Mouse (Mus musculus) forebrain, embryonic 12.5 days (tissue): Measurements from ENCODE around the gene Ypel3. TPM values are rescaled to one million over a fixed set of nuclear protein-coding genes. Genes with fewer than 3 reads are reported as not detected.
A peak's percentile ranks its signal among the peaks of the same experiment; 100 is the strongest.

Source experiments
- ATAC-seq: fragments of 200-750 bp; cut with Nextera tagmentation; 2 replicates; pipeline ENCODE4 v1.8.0; 2017; ENCODE audit warnings: moderate TSS enrichment; ENCODE audit not compliant: low FRiP score
- H3K27ac ChIP-seq: fragments of 300-500 bp; sonication (generic); 2 replicates; pipeline ENCODE4 v1.5.1; 2016; ENCODE audit warnings: mild to moderate bottlenecking
- H3K27me3 ChIP-seq: fragments of 300-500 bp; sonication (generic); 2 replicates; pipeline ENCODE4 v1.6.1; 2016; ENCODE audit warnings: mild to moderate bottlenecking
- H3K36me3 ChIP-seq: fragments of 300-500 bp; sonication (generic); replicated peaks from 2 replicates; pipeline ENCODE4 v1.6.1; 2016; ENCODE audit warnings: mild to moderate bottlenecking
- H3K4me1 ChIP-seq: fragments of 300-500 bp; sonication (generic); 2 replicates; pipeline ENCODE4 v1.6.1; 2016
- H3K4me2 ChIP-seq: fragments of 300-500 bp; sonication (generic); 2 replicates; pipeline ENCODE4 v1.6.1; 2016; ENCODE audit warnings: mild to moderate bottlenecking, moderate library complexity
- H3K4me3 ChIP-seq: fragments of 300-500 bp; sonication (generic); replicated peaks from 2 replicates; pipeline ENCODE4 v1.5.1; 2016; ENCODE audit warnings: mild to moderate bottlenecking
- H3K9ac ChIP-seq: fragments of 300-500 bp; sonication (generic); 2 replicates; pipeline ENCODE4 v1.6.1; 2016; ENCODE audit warnings: mild to moderate bottlenecking
- H3K9me3 ChIP-seq: fragments of 300-500 bp; sonication (generic); 2 replicates; pipeline ENCODE4 v1.6.1; 2016
- WGBS: fragments of 180-500 bp; shearing (Covaris S2); methylation state at CpG from one replicate; pipeline ENCODE4 v1.1.7; 2016; 5-methylcytosine and 5-hydroxymethylcytosine counted together
- polyA plus RNA-seq: library from polyadenylated mRNA; unstranded; fragments of >200 nt; fragmentation: Nextera tagmentation; extraction: Ambion mirVana; gene quantifications from 2 replicates; pipeline ENCODE4 v1.2.1, GENCODE M21; 2016

Ypel3 gene
- polyA plus RNA-seq, 1 experiment from 2014 or later, result 92.7 TPM

DNA sequence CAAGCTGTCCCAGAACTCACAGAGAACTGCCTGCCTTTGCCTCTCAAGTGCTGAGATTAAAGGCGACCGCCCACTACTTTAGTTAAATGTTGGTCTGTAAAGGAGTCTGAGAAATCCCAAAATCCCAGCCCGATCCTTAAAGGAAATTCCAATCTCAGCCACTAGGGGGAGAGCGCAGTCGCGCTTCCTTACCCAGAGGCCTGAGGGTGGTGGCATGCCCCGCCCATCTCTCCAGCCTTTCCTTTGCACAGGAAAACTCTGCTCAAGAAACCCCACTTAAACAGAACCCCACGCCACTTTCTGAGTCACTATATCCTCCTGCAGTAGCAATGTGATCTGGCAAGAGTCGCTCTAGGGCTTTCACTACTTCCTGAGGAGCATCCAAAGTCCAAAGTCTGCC lies 21.9 kb upstream of the Ypel3 start:
- H3K4me1 ChIP-seq, result peaks cover 7% of the 10 kb centered on the region
- no peaks in the 10 kb centered on the region for H3K36me3 ChIP-seq
- no peaks in the 10 kb centered on the region for H3K27me3 ChIP-seq
- ATAC-seq, result peak; percentile 45
- H3K9ac ChIP-seq, result peak overlapping the region; percentile 13; the same call in 1 of the 2 replicates
- no peak overlapping the region for H3K4me3 ChIP-seq
- H3K27ac ChIP-seq, result no peak overlapping the region
- H3K9me3 ChIP-seq, result no peaks in the 10 kb centered on the region
- WGBS, result 0% methylated on average over 9 of the region's 9 CpGs
- H3K4me2 ChIP-seq, result no peak overlapping the region

DNA sequence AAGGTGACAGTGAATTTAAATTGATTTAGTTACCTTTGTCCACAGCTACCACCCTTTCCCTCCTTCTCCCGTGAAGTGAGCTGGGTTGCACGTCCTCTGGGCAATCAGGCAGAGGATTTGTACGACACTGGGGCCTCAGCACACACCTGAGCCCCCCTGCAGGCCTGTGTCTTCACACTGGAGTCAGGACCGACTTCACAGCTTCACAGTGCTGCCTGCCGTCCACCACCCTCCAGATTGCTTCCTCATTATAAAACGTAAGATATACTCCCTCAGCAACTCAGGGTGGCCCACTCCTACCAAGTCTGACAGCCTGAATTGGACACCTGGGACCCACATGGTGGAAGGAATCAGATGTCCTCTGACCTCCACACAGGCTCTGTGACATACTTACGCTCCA lies 18.2 kb upstream of the Ypel3 start:
- peaks cover 13% of the 10 kb centered on the region for H3K36me3 ChIP-seq
- no peaks in the 10 kb centered on the region for H3K9me3 ChIP-seq
- ATAC-seq, result peak; percentile 16; the same call in 1 of the 2 replicates
- peaks cover 32% of the 10 kb centered on the region for H3K4me1 ChIP-seq
- H3K9ac ChIP-seq, result no peak overlapping the region
- 0 out of 2 replicates have a peak overlapping the region, but pooled peaks have one; percentile 57 for H3K27ac ChIP-seq
- no peak overlapping the region for H3K4me3 ChIP-seq
- H3K4me2 ChIP-seq, result peak overlapping the region; percentile 93; the same call in 1 of the 2 replicates
- H3K27me3 ChIP-seq, result no peaks in the 10 kb centered on the region
- WGBS, result 65% methylated on average over 7 of the region's 7 CpGs

GRCm38 (mm10) chr7:126759050-126759671 lies 17.6 kb upstream of the Ypel3 start, which contains the start of gene Mapk3:
Gene Mapk3, plus strand, starts transcription at chr7:126759601.
- ATAC-seq, result peak; percentile 63

GRCm38 (mm10) chr7:126759672-126760390 lies 16.9 kb upstream of the Ypel3 start:
- Histone ChIP-seq H3K4me3 (peak overlapping the region; percentile 77), H3K9ac (peak overlapping the region; percentile 85), H3K36me3 (peaks cover 26% of the 10 kb centered on the region), H3K4me1 (peaks cover 32% of the 10 kb centered on the region), H3K27me3 (no peaks in the 10 kb centered on the region), H3K4me2 (peak overlapping the region; percentile 93), H3K27ac (peak overlapping the region; percentile 88), H3K9me3 (no peaks in the 10 kb centered on the region)
- peak; percentile 52 for ATAC-seq
- under 1% methylated on average over 22 of the region's 24 CpGs for WGBS

More at GRCm38 (mm10) chr7:126759050-126759671, 17.6 kb upstream of the Ypel3 start, which contains the start of gene Mapk3:
- H3K4me1 ChIP-seq, result peaks cover 32% of the 10 kb centered on the region
- peak within 1 kb of the TSS; percentile 85 for H3K9ac ChIP-seq
- H3K36me3 ChIP-seq, result peaks cover 20% of the 10 kb centered on the region
- H3K4me3 ChIP-seq, result peak within 1 kb of the TSS; percentile 77
- peak within 1 kb of the TSS; percentile 88 for H3K27ac ChIP-seq
- H3K9me3 ChIP-seq, result no peaks in the 10 kb centered on the region
- H3K4me2 ChIP-seq, result peak within 1 kb of the TSS; percentile 93
- H3K27me3 ChIP-seq, result no peaks in the 10 kb centered on the region
- 4% methylated on average over 30 of the region's 38 CpGs for WGBS

DNA sequence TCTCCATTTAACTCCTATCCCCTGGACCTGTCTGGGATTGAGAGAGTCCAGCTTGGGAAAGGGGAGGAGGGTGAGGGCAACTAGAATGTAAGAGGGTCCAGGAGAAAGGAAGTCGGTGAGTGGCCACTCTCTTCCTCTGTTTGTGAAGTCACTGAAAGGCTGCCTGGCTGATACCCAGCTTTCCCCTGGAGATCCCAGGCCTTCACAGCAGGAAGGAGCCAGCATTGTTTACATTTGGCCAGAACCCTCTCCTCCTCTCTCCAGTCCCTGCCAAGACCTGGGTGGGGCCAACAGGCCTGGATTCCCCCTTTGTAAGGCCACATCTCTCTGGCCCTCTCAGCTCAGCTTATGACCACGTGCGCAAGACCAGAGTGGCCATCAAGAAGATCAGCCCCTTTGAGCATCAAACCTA lies 16.4 kb upstream of the Ypel3 start:
- 22% methylated on average over 3 of the region's 3 CpGs for whole genome bisulfite sequencing

GRCm38 (mm10) chr7:126760956-126761355 lies 15.8 kb upstream of the Ypel3 start:
- 81% methylated on average over 4 of the region's 4 CpGs for WGBS
- H3K4me2 ChIP-seq, result peak overlapping the region; percentile 93
- H3K9me3 ChIP-seq, result no peaks in the 10 kb centered on the region
- H3K9ac ChIP-seq, result no peak overlapping the region
- no peak overlapping the region for H3K4me3 ChIP-seq
- no peaks in the 10 kb centered on the region for H3K27me3 ChIP-seq
- peaks cover 38% of the 10 kb centered on the region for H3K36me3 ChIP-seq
- ATAC-seq, result no peak
- H3K27ac ChIP-seq, result peak overlapping the region; percentile 88; the same call in 1 of the 2 replicates
- H3K4me1 ChIP-seq, result peaks cover 27% of the 10 kb centered on the region

More for the DNA sequence above, 16.4 kb upstream of the Ypel3 start:
- Histone ChIP-seq H3K27ac (peak overlapping the region; percentile 88), H3K4me2 (peak overlapping the region; percentile 93), H3K27me3 (no peaks in the 10 kb centered on the region), H3K9me3 (no peaks in the 10 kb centered on the region), H3K4me1 (peaks cover 27% of the 10 kb centered on the region), H3K9ac (peak overlapping the region; percentile 85), H3K4me3 (peak overlapping the region; percentile 77), H3K36me3 (peaks cover 32% of the 10 kb centered on the region)
- peak; percentile 13 for ATAC-seq

- no peaks in the 10 kb centered on the region for H3K9me3 ChIP-seq
- no peak for ATAC-seq
- 87% methylated on average over 6 of the region's 6 CpGs for whole genome bisulfite sequencing
- no peak overlapping the region for H3K4me3 ChIP-seq
- H3K27me3 ChIP-seq, result no peaks in the 10 kb centered on the region
- 0 out of 2 replicates have a peak overlapping the region, but pooled peaks have one; percentile 5 for H3K27ac ChIP-seq
- no peak overlapping the region for H3K9ac ChIP-seq
- peaks cover 27% of the 10 kb centered on the region for H3K4me1 ChIP-seq
- peaks cover 44% of the 10 kb centered on the region for H3K36me3 ChIP-seq
- H3K4me2 ChIP-seq, result peak overlapping the region; percentile 93
Observed at GRCm38 (mm10) chr7:126761529-126762067, 15.2 kb upstream of the Ypel3 start.

GRCm38 (mm10) chr7:126762471-126763008 lies 14.2 kb upstream of the Ypel3 start:
- peaks cover 27% of the 10 kb centered on the region for H3K4me1 ChIP-seq
- ATAC-seq, result no peak
- no peaks in the 10 kb centered on the region for H3K27me3 ChIP-seq
- H3K4me2 ChIP-seq, result no peak overlapping the region
- peak overlapping the region; percentile 69 for H3K27ac ChIP-seq
- H3K4me3 ChIP-seq, result no peak overlapping the region
- no peak overlapping the region for H3K9ac ChIP-seq
- H3K36me3 ChIP-seq, result peaks cover 53% of the 10 kb centered on the region
- WGBS, result 74% methylated on average over 17 of the region's 17 CpGs
- no peaks in the 10 kb centered on the region for H3K9me3 ChIP-seq

DNA sequence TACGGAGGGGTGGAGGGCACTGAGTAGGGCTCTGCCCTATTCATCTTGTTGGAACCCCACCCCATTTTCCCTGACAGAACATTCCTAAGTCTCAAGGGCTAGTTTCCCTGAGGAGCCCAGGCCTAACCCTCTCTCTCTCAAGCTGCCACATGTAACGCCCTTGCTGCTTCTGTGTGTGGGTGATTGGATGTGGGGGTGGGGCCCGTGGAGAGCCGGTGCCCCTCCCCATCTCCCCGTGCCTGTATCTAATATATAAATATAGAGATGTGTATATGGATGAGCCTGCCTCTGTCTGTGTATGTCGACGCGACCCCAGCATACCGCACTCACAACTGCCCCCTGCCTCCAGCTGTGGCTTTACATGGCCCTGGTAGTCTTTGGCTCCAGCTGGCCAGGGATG lies 11.2 kb upstream of the Ypel3 start:
- peaks cover 80% of the 10 kb centered on the region for H3K36me3 ChIP-seq
- ATAC-seq, result no peak
- 87% methylated on average over 9 of the region's 9 CpGs for WGBS
- no peak overlapping the region for H3K9ac ChIP-seq
- no peak overlapping the region for H3K4me3 ChIP-seq
- no peak overlapping the region for H3K4me2 ChIP-seq
- no peaks in the 10 kb centered on the region for H3K9me3 ChIP-seq
- H3K4me1 ChIP-seq, result peaks cover 19% of the 10 kb centered on the region
- H3K27ac ChIP-seq, result no peak overlapping the region
- no peaks in the 10 kb centered on the region for H3K27me3 ChIP-seq

DNA sequence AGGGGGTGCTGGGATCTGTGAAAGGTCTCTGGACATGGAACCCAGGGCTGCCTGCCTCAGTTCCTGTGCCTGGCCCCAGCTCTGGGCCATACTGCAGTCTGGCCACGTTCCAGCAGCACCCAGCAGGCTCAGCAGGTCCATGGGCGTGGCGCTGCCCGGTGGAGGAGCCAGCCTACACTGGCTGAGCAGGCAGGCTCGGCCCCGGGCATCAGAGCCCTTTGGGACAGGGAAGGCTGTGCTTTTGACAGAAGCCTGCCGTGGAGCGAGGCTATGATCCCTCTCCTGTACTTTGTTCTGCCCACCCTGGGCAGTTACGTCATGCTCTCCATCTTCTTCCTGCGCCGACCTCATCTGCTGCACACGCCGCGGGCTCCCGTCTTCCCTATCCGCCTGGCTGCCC lies 10.6 kb upstream of the Ypel3 start, which contains the start of gene Gdpd3:
Gene Gdpd3 (plus strand): TSS at position 134 of the 400 bp plus-strand sequence.
- Histone ChIP-seq H3K4me2 (no peak within 1 kb of the TSS), H3K4me1 (peaks cover 14% of the 10 kb centered on the region), H3K36me3 (peaks cover 87% of the 10 kb centered on the region), H3K9me3 (no peaks in the 10 kb centered on the region), H3K27ac (no peak within 1 kb of the TSS), H3K4me3 (no peak within 1 kb of the TSS), H3K27me3 (no peaks in the 10 kb centered on the region), H3K9ac (no peak within 1 kb of the TSS)
- 90% methylated on average over 16 of the region's 16 CpGs for WGBS
- ATAC-seq, result no peak

GRCm38 (mm10) chr7:126767001-126767400 lies 9.8 kb upstream of the Ypel3 start:
- Histone ChIP-seq H3K9ac (no peak overlapping the region), H3K9me3 (no peaks in the 10 kb centered on the region), H3K4me3 (no peak overlapping the region), H3K27me3 (no peaks in the 10 kb centered on the region), H3K4me1 (peaks cover 7% of the 10 kb centered on the region), H3K27ac (no peak overlapping the region), H3K36me3 (peaks cover 83% of the 10 kb centered on the region), H3K4me2 (no peak overlapping the region)
- no peak for ATAC-seq
- WGBS, result 96% methylated on average over 8 of the region's 8 CpGs

- ATAC-seq, result no peak
- Histone ChIP-seq H3K4me3 (no peak overlapping the region), H3K27ac (no peak overlapping the region), H3K4me1 (peaks cover 2% of the 10 kb centered on the region), H3K9me3 (no peaks in the 10 kb centered on the region), H3K9ac (no peak overlapping the region), H3K4me2 (no peak overlapping the region), H3K27me3 (no peaks in the 10 kb centered on the region), H3K36me3 (peaks cover 59% of the 10 kb centered on the region)
- WGBS, result 89% methylated on average over 12 of the region's 12 CpGs
Observed at GRCm38 (mm10) chr7:126770784-126771183, 6.0 kb upstream of the Ypel3 start.
